Mouse (Mus musculus): Measurements from ENCODE around the gene Ddx41. TPM values are rescaled to one million over a fixed set of nuclear protein-coding genes. Genes with fewer than 3 reads are reported as not detected.

The Ddx41 gene
- polyA plus RNA-seq, 1 experiment: 101 TPM

- Histone ChIP-seq H3K36me3 (ENCODE audit: control insufficient read depth, insufficient read depth, low read length) (no peaks in the 10 kb centered on the region), H3K27me3 (ENCODE audit: control insufficient read depth, insufficient read depth, low read length) (peaks cover 19% of the 10 kb centered on the region), H3K27ac (ENCODE audit: insufficient read depth, low read length) (no peak within 1 kb of the TSS), H3K4me3 (ENCODE audit: extremely low read depth, insufficient read depth, insufficient read length) (peak within 1 kb of the TSS; percentile 53; the same call in 1 of the 2 replicates), H3K4me1 (ENCODE audit: control insufficient read depth, insufficient read depth, insufficient read length) (peaks cover 10% of the 10 kb centered on the region)
- TF ChIP-seq POLR2A (IDR thresholded peaks at IDR 0.05; ENCODE audit: low read depth, low read length) (no peak), CTCF (IDR thresholded peaks at IDR 0.05; ENCODE audit: extremely low read depth, insufficient read depth, insufficient read length, insufficient replicate concordance) (no peak)
- no peak for DNase-seq (ENCODE audit: low read depth in 1 of 2, low spot score in 2 of 2)
- 3% methylated on average over 76 of the region's 83 CpGs for WGBS
Measured at GRCm38 (mm10) chr13:55487578-55488498, 48.6 kb downstream of the Ddx41 start, which contains the start of gene Dbn1. TSS of gene Dbn1 (minus strand) at chr13:55488111.

GRCm38 (mm10) chr13:55486916-55487577 is 49.4 kb downstream of the Ddx41 start:
- no peak for DNase-seq (ENCODE audit: low read depth in 1 of 2, low spot score in 2 of 2)
- TF ChIP-seq POLR2A (IDR thresholded peaks at IDR 0.05; ENCODE audit: low read depth, low read length) (no peak), CTCF (IDR thresholded peaks at IDR 0.05; ENCODE audit: extremely low read depth, insufficient read depth, insufficient read length, insufficient replicate concordance) (no peak)
- no peaks in the 10 kb centered on the region for H3K36me3 ChIP-seq (ENCODE audit: control insufficient read depth, insufficient read depth, low read length)
- peaks cover 17% of the 10 kb centered on the region for H3K27me3 ChIP-seq (ENCODE audit: control insufficient read depth, insufficient read depth, low read length)
- H3K4me1 ChIP-seq (ENCODE audit: control insufficient read depth, insufficient read depth, insufficient read length): peaks cover 10% of the 10 kb centered on the region
- 3% methylated on average over 29 of the region's 29 CpGs for WGBS
- H3K27ac ChIP-seq (ENCODE audit: insufficient read depth, low read length): no peak overlapping the region
- peak overlapping the region; percentile 53; the same call in 1 of the 2 replicates for H3K4me3 ChIP-seq (ENCODE audit: extremely low read depth, insufficient read depth, insufficient read length)

GRCm38 (mm10) chr13:55486029-55486794 is 50.2 kb downstream of the Ddx41 start:
- H3K4me1 ChIP-seq (ENCODE audit: control insufficient read depth, insufficient read depth, insufficient read length): peaks cover 10% of the 10 kb centered on the region
- H3K27me3 ChIP-seq (ENCODE audit: control insufficient read depth, insufficient read depth, low read length): peaks cover 17% of the 10 kb centered on the region
- H3K36me3 ChIP-seq (ENCODE audit: control insufficient read depth, insufficient read depth, low read length): no peaks in the 10 kb centered on the region
- H3K4me3 ChIP-seq (ENCODE audit: extremely low read depth, insufficient read depth, insufficient read length): no peak overlapping the region
- 71% methylated on average over 14 of the region's 14 CpGs for WGBS
- TF ChIP-seq POLR2A (IDR thresholded peaks at IDR 0.05; ENCODE audit: low read depth, low read length) (no peak), CTCF (IDR thresholded peaks at IDR 0.05; ENCODE audit: extremely low read depth, insufficient read depth, insufficient read length, insufficient replicate concordance) (no peak)
- no peak overlapping the region for H3K27ac ChIP-seq (ENCODE audit: insufficient read depth, low read length)
- no peak for DNase-seq (ENCODE audit: low read depth in 1 of 2, low spot score in 2 of 2)

GRCm38 (mm10) chr13:55484520-55485088 is 51.9 kb downstream of the Ddx41 start:
- Histone ChIP-seq H3K4me1 (ENCODE audit: control insufficient read depth, insufficient read depth, insufficient read length) (peaks cover 10% of the 10 kb centered on the region), H3K27ac (ENCODE audit: insufficient read depth, low read length) (no peak overlapping the region), H3K4me3 (ENCODE audit: extremely low read depth, insufficient read depth, insufficient read length) (no peak overlapping the region), H3K27me3 (ENCODE audit: control insufficient read depth, insufficient read depth, low read length) (peaks cover 17% of the 10 kb centered on the region), H3K36me3 (ENCODE audit: control insufficient read depth, insufficient read depth, low read length) (no peaks in the 10 kb centered on the region)
- no peak for DNase-seq (ENCODE audit: low read depth in 1 of 2, low spot score in 2 of 2)
- 40% methylated on average over 7 of the region's 7 CpGs for WGBS
- TF ChIP-seq CTCF (IDR thresholded peaks at IDR 0.05; ENCODE audit: extremely low read depth, insufficient read depth, insufficient read length, insufficient replicate concordance) (no peak), POLR2A (IDR thresholded peaks at IDR 0.05; ENCODE audit: low read depth, low read length) (no peak)

GRCm38 (mm10) chr13:55483593-55483992 is 52.9 kb downstream of the Ddx41 start:
- TF ChIP-seq POLR2A (IDR thresholded peaks at IDR 0.05; ENCODE audit: low read depth, low read length) (no peak), CTCF (IDR thresholded peaks at IDR 0.05; ENCODE audit: extremely low read depth, insufficient read depth, insufficient read length, insufficient replicate concordance) (no peak)
- no peak overlapping the region for H3K4me3 ChIP-seq (ENCODE audit: extremely low read depth, insufficient read depth, insufficient read length)
- peaks cover 15% of the 10 kb centered on the region for H3K4me1 ChIP-seq (ENCODE audit: control insufficient read depth, insufficient read depth, insufficient read length)
- H3K27ac ChIP-seq (ENCODE audit: insufficient read depth, low read length): no peak overlapping the region
- DNase-seq (ENCODE audit: low read depth in 1 of 2, low spot score in 2 of 2): no peak
- peaks cover 17% of the 10 kb centered on the region for H3K27me3 ChIP-seq (ENCODE audit: control insufficient read depth, insufficient read depth, low read length)
- no peaks in the 10 kb centered on the region for H3K36me3 ChIP-seq (ENCODE audit: control insufficient read depth, insufficient read depth, low read length)
- 48% methylated on average over 15 of the region's 15 CpGs for WGBS

- Histone ChIP-seq H3K27me3 (ENCODE audit: control insufficient read depth, insufficient read depth, low read length) (peaks cover 16% of the 10 kb centered on the region), H3K27ac (ENCODE audit: insufficient read depth, low read length) (peak overlapping the region; percentile 31; the same call in 1 of the 2 replicates), H3K36me3 (ENCODE audit: control insufficient read depth, insufficient read depth, low read length) (no peaks in the 10 kb centered on the region), H3K4me1 (ENCODE audit: control insufficient read depth, insufficient read depth, insufficient read length) (peaks cover 15% of the 10 kb centered on the region), H3K4me3 (ENCODE audit: extremely low read depth, insufficient read depth, insufficient read length) (no peak overlapping the region)
- no peak for DNase-seq (ENCODE audit: low read depth in 1 of 2, low spot score in 2 of 2)
- 77% methylated on average over 9 of the region's 9 CpGs for WGBS
- TF ChIP-seq CTCF (IDR thresholded peaks at IDR 0.05; ENCODE audit: extremely low read depth, insufficient read depth, insufficient read length, insufficient replicate concordance) (no peak), POLR2A (IDR thresholded peaks at IDR 0.05; ENCODE audit: low read depth, low read length) (no peak)
Measured at GRCm38 (mm10) chr13:55483071-55483470, 53.4 kb downstream of the Ddx41 start.
